Mouse (Mus musculus) v-Abl transformed pro-B cells (cell line): ENCODE data around the gene Vgll1.

ENCODE experiments used
- in situ Hi-C, 2 experiments: fragments of 400-800 bp; cut with MboI; formaldehyde crosslinking; loops; one replicate each; pipeline ENCODE4 v1.15.1; 2025; ENCODE audit not compliant: unreplicated experiment in 2 of 2

Vgll1 gene

GRCm38 (mm10) chrX:57087806-57088205 is at the start of gene Vgll1:
Gene Vgll1, plus strand, starts transcription at chrX:57088106.
- in situ Hi-C loops = loop anchor here in 1 of 2 experiments (25.0 kb wide), 1 partner anchor 99 kb away; no protein-coding TSS in a partner anchor

DNA sequence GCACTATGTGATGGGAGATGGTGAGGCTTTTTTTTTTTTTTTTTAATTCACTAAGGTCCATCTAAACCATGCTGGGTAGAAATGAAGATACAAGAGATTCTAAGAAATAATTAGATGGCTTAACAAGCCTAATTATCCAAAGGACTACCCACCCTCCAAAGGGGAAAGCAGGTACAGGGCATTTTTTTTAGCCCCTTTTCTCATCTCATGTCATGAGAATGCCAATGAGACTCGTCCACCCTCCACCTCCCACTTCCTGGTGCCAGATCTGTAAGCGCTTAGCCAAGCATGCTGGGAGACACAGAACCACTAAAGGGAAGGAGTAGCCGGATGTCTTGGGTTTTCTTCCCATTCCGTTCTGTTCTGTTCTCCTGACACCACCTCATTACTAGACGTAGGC is 45.1 kb upstream of the Vgll1 start, which contains the start of gene Brs3:
TSS of gene Brs3 (plus strand) at position 301 of the 400 bp plus-strand sequence.
- in situ Hi-C loops = no loop called here

GRCm38 (mm10) chrX:57043869-57044268 is 44.0 kb upstream of the Vgll1 start:
- in situ Hi-C loops = no loop called here

- in situ Hi-C loops = loop anchor here (25.0 kb wide), 3 partner anchors 284 to 466 kb away; partner anchors contain the start of genes Mmgt1 (in 2 of the 2), Arhgef6 (in 1 of the 2) and Rbmx (in 1 of the 2)
These were observed 35.1 kb upstream of the Vgll1 start for GRCm38 (mm10) chrX:57052848-57053173.

- in situ Hi-C loops = loop anchor here (25.0 kb wide), 3 partner anchors 284 to 466 kb away; partner anchors contain the start of genes Mmgt1 (in 2 of the 2), Arhgef6 (in 1 of the 2) and Rbmx (in 1 of the 2)
These were observed 34.5 kb upstream of the Vgll1 start, which contains the start of gene Htatsf1 for GRCm38 (mm10) chrX:57053174-57053992. Gene Htatsf1, plus strand, starts transcription at chrX:57053583.

DNA sequence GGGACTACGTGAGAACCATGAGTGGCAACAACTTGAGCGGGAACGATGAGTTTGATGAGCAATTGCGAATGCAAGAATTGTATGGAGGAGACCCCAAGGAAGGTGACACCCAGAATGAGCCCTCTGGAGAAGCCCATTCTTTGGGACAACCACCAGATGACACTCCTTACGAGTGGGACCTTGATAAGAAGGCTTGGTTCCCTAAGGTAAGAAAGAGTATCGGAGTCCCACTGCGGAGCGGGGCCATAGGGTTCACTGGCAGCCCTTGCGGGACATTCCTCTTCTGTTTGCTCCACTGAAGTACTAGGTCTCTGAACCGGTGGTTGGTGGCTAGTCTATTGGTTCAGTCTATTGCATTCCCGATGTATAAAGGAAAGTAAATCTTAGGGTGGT is 33.9 kb upstream of the Vgll1 start:
- in situ Hi-C loops = loop anchor here (25.0 kb wide), 3 partner anchors 283 to 467 kb away; partner anchors contain the start of genes Mmgt1 (in 2 of the 2), Arhgef6 (in 1 of the 2) and Rbmx (in 1 of the 2)

DNA sequence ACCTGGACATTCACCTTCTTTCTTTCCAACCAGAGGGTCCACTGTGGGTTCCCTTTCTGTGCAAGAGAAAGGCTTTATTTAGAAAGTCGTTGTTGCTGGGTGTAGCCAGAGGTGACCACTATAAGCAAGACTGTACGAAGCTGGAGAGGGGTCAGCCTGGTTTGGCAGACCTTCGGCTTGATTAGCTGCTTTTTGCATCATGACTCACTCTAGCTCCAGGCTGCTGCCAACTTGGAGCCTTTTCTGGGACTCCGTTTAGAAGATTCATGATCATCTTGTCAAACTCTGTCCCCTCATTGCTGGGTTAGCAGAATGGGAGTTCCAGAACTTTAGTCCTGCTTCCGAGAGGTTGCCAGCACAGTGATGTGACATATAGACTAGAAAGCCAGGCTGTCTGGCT is 6.4 kb upstream of the Vgll1 start:
- in situ Hi-C loops = loop anchor here in 1 of 2 experiments (25.0 kb wide), 1 partner anchor 106 kb away; no protein-coding TSS in a partner anchor

DNA sequence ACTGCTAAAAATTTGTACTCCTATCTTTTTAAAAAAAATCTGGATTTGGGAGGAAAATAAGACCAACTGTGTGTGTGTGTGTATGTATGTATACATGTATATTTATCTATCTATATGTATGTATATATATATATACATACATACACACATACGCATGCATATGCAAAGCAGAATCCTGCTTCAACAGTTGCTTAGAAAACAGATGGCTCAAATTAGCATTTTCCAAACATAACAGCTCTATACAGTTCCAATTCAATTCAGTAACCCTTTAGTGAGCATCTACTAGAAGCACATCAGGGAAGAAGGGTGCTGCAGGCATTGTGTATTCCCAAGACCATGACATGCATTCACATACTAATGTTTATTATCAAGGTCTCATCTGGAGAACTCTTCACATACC is 15.5 kb downstream of the Vgll1 start:
- in situ Hi-C loops = no loop called here

DNA sequence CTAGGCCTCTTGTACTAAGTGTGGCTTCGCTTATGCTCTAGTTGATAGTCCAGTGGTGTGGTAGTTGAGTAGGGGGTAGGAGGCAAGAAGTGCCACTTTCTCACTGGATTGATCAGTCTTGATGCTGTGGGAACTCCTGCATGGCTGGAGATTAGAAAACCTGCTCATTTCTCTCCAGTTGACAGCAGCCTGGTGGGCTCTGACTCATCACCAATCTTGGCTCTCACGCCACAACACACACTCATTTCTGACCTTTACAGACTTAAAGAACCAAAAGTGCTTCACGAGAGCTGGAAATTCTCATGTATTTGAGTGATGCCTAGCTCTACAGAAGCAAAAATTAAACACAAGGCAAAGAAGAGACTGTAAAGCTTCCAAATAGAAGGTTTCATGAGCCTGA is 19.1 kb downstream of the Vgll1 start:
- in situ Hi-C loops = no loop called here

- in situ Hi-C loops = no loop called here
These were observed 30.2 kb downstream of the Vgll1 start for GRCm38 (mm10) chrX:57118143-57118542.

DNA sequence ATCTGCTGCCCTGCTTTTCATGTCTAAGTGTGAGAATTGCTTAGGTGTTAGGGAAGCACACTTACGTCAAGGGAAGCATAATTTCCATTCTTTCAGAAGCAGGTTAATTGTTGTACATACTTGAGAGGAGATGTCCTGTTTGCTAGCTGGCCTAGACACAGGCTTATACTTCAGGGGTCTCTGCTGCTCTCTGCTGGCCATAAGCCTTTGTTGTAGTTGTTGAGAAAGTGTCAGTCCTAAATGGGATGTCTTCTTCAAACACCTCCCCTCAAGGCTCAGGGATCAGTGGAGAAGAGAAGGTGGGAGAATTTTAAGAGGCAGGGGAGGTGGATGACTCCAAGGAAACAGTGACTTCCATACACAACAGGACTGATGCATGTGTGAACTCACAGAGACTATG is 32.9 kb downstream of the Vgll1 start:
- in situ Hi-C loops = no loop called here

- in situ Hi-C loops = no loop called here
These were observed 42.7 kb downstream of the Vgll1 start for GRCm38 (mm10) chrX:57130633-57131032.

GRCm38 (mm10) chrX:57137627-57138026 is 49.7 kb downstream of the Vgll1 start:
- in situ Hi-C loops = no loop called here

GRCm38 (mm10) chrX:57153520-57153919 is 65.6 kb downstream of the Vgll1 start:
- in situ Hi-C loops = no loop called here
